Comparison of ENCODE assay signal across 8 mouse cellular contexts in the genomic region with DNA sequence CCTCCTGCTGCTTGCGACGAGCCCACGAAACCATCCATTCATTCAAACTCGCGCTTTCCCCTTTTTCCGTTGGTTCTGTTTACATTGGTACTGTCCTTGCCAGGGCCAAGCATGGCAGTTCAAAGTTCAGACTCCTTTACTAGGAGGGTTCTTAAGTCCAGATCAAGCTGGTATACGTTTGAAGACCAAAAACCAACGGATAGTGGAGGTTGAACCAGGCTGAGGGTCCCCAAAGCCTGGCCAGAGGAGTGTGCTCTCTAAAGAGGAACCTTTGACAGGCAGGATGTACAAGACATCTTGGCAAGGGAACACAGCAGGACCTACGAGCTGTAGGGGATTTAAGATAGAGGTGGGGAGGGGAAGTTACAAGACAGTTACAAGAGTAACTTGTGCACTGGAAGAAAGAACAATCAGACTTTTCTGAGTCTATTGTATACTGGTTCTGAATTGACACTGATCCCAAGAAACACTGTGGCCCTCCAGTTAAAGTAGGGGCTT. TPM values are rescaled to one million over a fixed set of nuclear protein-coding genes. Genes with fewer than 3 reads are reported as not detected.
DNase-seq lines count a peak whose midpoint lies in the region; ATAC-seq lines count a peak whose summit lies in the region.

No protein-coding gene starts in this region.

- no peaks in the 10 kb centered on the region for H3K36me3 ChIP-seq in heart, embryonic 14.5 days (ENCODE audit: control insufficient read depth, insufficient read depth, low read length)
- no peaks in the 10 kb centered on the region for H3K36me3 ChIP-seq in hindbrain, embryonic 15.5 days
- no peaks in the 10 kb centered on the region for H3K36me3 ChIP-seq in midbrain, embryonic 13.5 days

- H3K9me3 ChIP-seq in heart, embryonic 14.5 days (ENCODE audit: control insufficient read depth, low read length): no peaks in the 10 kb centered on the region
- H3K9me3 ChIP-seq in hindbrain, embryonic 15.5 days: no peaks in the 10 kb centered on the region
- no peaks in the 10 kb centered on the region for H3K9me3 ChIP-seq in midbrain, embryonic 13.5 days

- peaks cover 0 to 12% of the 10 kb centered on the region in 2 experiments; a peak in 2 of 4 replicates for H3K4me1 ChIP-seq in heart, embryonic 14.5 days (ENCODE audit: control insufficient read depth in 2 of 2, insufficient read depth in 2 of 2, low read length in 2 of 2)
- peaks cover 41% of the 10 kb centered on the region for H3K4me1 ChIP-seq in hindbrain, embryonic 15.5 days (replicated peaks)
- H3K4me1 ChIP-seq in midbrain, embryonic 13.5 days (replicated peaks): peaks cover 52% of the 10 kb centered on the region

- H3K27me3 ChIP-seq in heart, embryonic 14.5 days (ENCODE audit: control insufficient read depth, insufficient read depth, low read length): peaks cover 46% of the 10 kb centered on the region
- H3K27me3 ChIP-seq in hindbrain, embryonic 15.5 days: no peaks in the 10 kb centered on the region
- peaks cover 39% of the 10 kb centered on the region for H3K27me3 ChIP-seq in midbrain, embryonic 13.5 days

- no peak for ATAC-seq in heart, embryonic 14.5 days (ENCODE audit: insufficient number of reproducible peaks, insufficient read depth, low FRiP score, low read depth)
- ATAC-seq in hindbrain, embryonic 15.5 days (ENCODE audit: low FRiP score, low read depth): no peak
- peak; percentile 22 for ATAC-seq in midbrain, embryonic 13.5 days

- intact Hi-C loops in heart, postnatal 14 days (cut with DNase I): no loop called here

- H3K27ac ChIP-seq in heart, embryonic 14.5 days (replicated peaks in 1 of 2; ENCODE audit: control insufficient read depth in 1 of 2, insufficient read depth in 1 of 2, low read depth in 2 of 2, low read length in 2 of 2): no peak overlapping the region
- no peak overlapping the region for H3K27ac ChIP-seq in hindbrain, embryonic 15.5 days (replicated peaks)
- H3K27ac ChIP-seq in midbrain, embryonic 13.5 days: 0 out of 2 replicates have a peak overlapping the region, but pooled peaks have one; percentile 35

- peak overlapping the region; percentile 91 for H3K4me2 ChIP-seq in heart, embryonic 14.5 days (ENCODE audit: low read length)
- peak overlapping the region; percentile 90 for H3K4me2 ChIP-seq in hindbrain, embryonic 15.5 days
- H3K4me2 ChIP-seq in midbrain, embryonic 13.5 days (replicated peaks): peak overlapping the region; percentile 75

- peak overlapping the region; percentile 51 for H3K9ac ChIP-seq in heart, embryonic 14.5 days (ENCODE audit: low read length)
- peak overlapping the region; percentile 32 for H3K9ac ChIP-seq in hindbrain, embryonic 15.5 days
- H3K9ac ChIP-seq in midbrain, embryonic 13.5 days (replicated peaks): peak overlapping the region; percentile 67

- H3K4me3 ChIP-seq in heart, embryonic 14.5 days (ENCODE audit: control insufficient read depth in 1 of 2, insufficient read depth in 1 of 2, low read depth in 1 of 2, low read length in 2 of 2): peak overlapping the region; percentile 53 to 58
- H3K4me3 ChIP-seq in hindbrain, embryonic 15.5 days: peak overlapping the region; percentile 60
- H3K4me3 ChIP-seq in midbrain, embryonic 13.5 days (replicated peaks): peak overlapping the region; percentile 56

- DNase-seq in heart, postnatal 14 days: no peak
- DNase-seq in MEL-GATA-1-ER (ENCODE audit: extremely low read depth, low read depth): peak; percentile 78
- no peak for DNase-seq in adrenal gland, postnatal 10 days
- no peak for DNase-seq in embryo, embryonic 9.5 days (ENCODE audit: extremely low spot score)
- DNase-seq in urinary bladder, postnatal 10 days (ENCODE audit: low spot score): no peak

- 7% methylated on average over 9 of the region's 9 CpGs for WGBS in heart, embryonic 14.5 days
- 2% methylated on average over 9 of the region's 9 CpGs for WGBS in hindbrain, embryonic 15.5 days
- WGBS in midbrain, embryonic 13.5 days: 1% methylated on average over 9 of the region's 9 CpGs

RNA-seq across cellular contexts. Expression of a gene that starts 0.6 kb away (rescaled TPM):
- 0.08 and 0.30 TPM in 2 replicates for polyA plus RNA-seq in heart, embryonic 14.5 days (2014; fragmentation: Nextera tagmentation; extraction: Ambion mirVana)
- under 1 TPM in 1 of 2 experiments, not detected in 1; 0.22 TPM for total RNA-seq in heart, postnatal 14 days (2021)
- 3.3 and 3.4 TPM in 2 replicates for polyA plus RNA-seq in hindbrain, embryonic 15.5 days (2015; fragmentation: Nextera tagmentation; extraction: Ambion mirVana)
- 4.7 and 6.2 TPM in 2 replicates for polyA plus RNA-seq in midbrain, embryonic 13.5 days (2015; fragmentation: Nextera tagmentation; extraction: Ambion mirVana)
- under 1 TPM in 1 of 2 experiments, not detected in 1; 0.30 TPM for total RNA-seq in adrenal gland, postnatal 10 days (2021)

RNA-seq across cellular contexts. Expression of a gene that starts 22.0 kb away (rescaled TPM):
- polyA plus RNA-seq in heart, embryonic 14.5 days (2014; fragmentation: Nextera tagmentation; extraction: Ambion mirVana): not detected in 2 replicates
- total RNA-seq in heart, postnatal 14 days (2021): not detected
- polyA plus RNA-seq in hindbrain, embryonic 15.5 days (2015; fragmentation: Nextera tagmentation; extraction: Ambion mirVana): not detected in 2 replicates
- polyA plus RNA-seq in midbrain, embryonic 13.5 days (2015; fragmentation: Nextera tagmentation; extraction: Ambion mirVana): 0.17 and 0.22 TPM in 2 replicates
- total RNA-seq in adrenal gland, postnatal 10 days (2021): not detected

RNA-seq across cellular contexts. Expression of a gene that starts 26.0 kb away (rescaled TPM):
- not detected in 2 replicates for polyA plus RNA-seq in heart, embryonic 14.5 days (2014; fragmentation: Nextera tagmentation; extraction: Ambion mirVana)
- total RNA-seq in heart, postnatal 14 days (2021): not detected
- polyA plus RNA-seq in hindbrain, embryonic 15.5 days (2015; fragmentation: Nextera tagmentation; extraction: Ambion mirVana): 1.1 TPM in 2 replicates
- 0.24 TPM in 1 of 2 replicates, not detected in the other for polyA plus RNA-seq in midbrain, embryonic 13.5 days (2015; fragmentation: Nextera tagmentation; extraction: Ambion mirVana)
- not detected for total RNA-seq in adrenal gland, postnatal 10 days (2021)
